Mouse (Mus musculus): Measurements from ENCODE around the gene Arhgef33.
"Not testable (repeated sequence)": the region's sequence is repeated elsewhere in the genome, so short reads cannot be mapped to it uniquely, and the experiment has no call there.

The Arhgef33 gene

DNA sequence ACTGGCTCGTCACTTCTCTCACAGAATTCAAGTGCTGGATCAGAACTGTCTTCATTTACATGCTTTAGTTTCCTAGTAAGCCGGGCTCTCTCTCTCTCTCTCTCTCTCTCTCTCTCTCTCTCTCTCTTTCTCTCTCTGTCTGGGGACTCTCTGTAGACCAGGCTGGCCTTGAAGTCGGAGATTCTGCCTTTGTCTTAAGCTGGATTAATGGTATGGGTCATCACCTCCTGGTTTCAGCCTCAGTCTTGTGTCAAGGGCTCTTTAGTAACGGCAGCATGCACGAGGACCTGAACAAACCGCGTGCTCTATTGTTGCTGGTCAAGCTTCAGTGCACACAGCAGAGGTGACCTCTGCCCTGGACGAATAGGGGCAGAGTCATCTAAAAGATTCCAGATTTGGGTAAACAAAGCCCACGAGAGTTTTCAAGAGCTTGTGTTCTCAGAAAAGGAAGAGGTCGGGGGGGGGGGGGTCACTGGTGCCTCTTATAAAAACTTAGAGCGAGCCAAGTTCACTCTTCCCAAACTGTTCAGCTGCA is 39.5 kb downstream of the Arhgef33 start:
- DNase-seq = no peak

DNA sequence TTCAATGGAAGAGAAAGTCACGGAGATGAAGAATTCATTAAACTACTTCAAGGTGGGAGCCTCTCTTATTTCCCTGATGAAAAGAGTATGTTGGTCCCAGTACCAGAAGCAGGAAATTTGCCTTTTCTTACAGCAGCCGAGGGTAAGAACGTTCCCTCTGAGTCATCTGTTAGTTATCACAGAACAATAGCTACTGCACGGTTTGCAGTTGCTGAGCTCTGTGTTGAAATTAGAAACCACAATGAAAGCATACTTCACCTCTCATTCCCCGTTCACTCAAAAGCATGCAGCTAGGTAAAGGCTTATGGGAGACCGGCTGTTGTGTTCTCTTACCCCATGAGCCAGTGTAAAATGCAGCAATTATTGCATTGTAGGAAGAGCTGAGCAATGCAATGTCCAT is 40.0 kb downstream of the Arhgef33 start:
- no peak for DNase-seq

DNA sequence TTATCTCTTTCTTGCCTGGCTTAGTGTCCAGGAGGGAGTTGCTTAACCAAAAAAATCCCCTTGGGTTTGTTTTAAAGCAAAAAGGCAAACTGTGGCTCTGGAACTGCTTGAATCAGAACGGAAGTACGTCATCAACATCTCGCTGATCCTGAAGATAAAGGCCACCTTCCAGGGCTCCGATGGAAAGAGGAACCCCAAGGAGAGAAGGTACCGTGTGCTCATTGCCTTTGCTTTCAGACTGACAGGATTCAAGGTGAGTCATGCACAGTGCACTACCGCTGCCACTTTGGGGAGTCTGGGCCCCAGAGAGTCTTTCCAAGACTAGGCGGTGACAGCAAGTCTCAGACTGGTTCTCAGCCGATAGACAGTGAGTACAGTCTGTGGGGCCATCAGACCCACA is 53.0 kb downstream of the Arhgef33 start:
- DNase-seq = no peak

GRCm38 (mm10) chr17:80367276-80367675 is 60.1 kb downstream of the Arhgef33 start:
- DNase-seq = no peak

DNA sequence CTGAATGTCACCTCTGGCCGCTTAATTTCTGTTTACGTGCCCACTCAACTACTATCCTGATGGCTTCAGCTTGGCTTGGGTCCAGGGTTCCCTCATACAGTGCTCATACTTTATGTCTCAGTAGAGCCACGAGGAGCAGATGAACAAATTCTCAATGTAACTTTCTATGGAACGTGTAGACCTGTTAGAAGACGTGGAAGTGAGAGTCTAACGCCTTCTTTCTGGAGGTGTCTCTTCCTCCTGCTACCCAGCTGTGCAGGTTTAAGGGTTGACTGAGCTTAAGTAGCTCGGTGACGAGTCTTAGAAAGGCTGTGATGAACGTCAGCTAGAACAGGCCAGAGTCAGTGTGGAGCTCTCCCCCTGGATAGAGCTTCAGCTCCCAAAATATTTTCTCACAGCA is 61.4 kb downstream of the Arhgef33 start:
- DNase-seq = no peak

DNA sequence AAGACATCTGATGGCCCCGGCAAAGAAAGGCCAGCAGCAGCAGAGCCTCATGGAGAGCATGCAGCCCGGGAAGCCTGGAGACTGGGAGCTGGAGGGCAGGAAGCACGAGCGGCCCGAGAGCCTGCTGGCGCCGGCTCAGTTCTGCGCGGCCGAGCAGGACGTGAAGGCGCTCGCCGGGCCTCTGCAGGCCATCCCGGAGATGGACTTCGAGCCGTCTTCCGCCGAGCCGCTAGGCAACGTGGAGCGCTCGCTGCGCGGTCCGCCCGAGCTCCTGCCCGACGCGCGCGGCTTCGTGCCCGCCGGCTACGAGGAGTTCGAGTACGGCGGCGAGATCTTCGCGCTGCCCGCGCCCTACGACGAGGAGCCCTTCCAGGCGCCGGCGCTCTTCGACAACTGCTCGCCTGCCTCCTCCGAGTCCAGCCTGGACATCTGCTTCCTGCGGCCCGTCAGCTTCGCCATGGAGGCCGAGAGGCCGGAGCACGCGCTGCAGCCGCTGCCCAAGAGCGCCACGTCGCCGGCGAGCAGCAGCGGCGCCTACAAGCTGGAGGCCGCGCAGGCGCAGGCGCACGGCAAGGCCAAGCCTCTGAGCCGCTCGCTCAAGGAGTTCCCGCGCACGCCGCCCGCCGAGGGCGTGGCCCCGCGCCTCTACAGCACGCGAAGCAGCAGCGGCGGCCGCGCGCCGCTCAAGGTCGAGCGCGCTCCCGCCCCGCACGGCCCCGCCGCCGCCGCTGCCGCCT is 66.0 kb downstream of the Arhgef33 start, which contains the start of gene Gm10190:
Gm10190 (minus strand) TSS at position 553 of the 737 bp plus-strand sequence.
- DNase-seq = peak; percentile 89

DNA sequence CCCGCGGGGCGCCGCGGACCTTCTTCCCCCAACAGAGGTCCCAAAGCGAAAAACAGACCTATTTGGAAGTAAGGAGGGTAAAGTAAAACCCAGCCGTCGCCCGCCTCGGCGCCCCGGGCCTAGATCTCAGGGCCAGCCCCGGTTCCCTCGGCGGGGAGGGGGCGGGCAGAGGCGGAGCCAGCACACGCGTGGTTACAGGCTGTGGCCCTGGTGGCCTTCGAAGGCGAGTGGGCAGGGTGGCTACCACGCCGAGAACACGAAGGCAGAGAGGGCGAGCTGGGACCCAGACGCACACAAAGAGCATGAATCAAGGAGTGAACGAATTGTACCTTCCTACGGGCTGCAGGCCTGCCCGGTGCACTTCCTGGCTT is 66.5 kb downstream of the Arhgef33 start:
- no peak for DNase-seq

GRCm38 (mm10) chr17:80378386-80378785 is 71.2 kb downstream of the Arhgef33 start:
- DNase-seq = not testable (repeated sequence)

DNA sequence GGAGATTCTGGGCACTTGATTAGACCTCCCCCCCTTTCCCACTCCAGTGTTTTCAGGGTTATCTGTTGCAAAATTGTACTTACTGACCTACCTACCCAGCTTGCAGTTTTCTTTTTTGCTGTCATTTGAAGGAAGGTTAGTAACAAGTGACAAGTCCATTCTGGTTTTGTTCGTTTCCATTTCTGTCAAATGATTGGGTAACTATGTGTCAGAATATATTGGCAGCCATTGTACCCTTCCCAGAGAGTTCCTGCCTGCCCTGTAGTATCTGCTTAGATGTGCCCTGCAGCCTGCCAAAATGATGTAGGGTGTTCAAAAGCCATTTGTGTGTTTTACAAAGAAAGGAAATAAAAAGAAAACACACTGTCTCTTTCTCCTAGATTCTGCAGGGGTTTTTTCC is 78.5 kb downstream of the Arhgef33 start:
- DNase-seq = no peak

DNA sequence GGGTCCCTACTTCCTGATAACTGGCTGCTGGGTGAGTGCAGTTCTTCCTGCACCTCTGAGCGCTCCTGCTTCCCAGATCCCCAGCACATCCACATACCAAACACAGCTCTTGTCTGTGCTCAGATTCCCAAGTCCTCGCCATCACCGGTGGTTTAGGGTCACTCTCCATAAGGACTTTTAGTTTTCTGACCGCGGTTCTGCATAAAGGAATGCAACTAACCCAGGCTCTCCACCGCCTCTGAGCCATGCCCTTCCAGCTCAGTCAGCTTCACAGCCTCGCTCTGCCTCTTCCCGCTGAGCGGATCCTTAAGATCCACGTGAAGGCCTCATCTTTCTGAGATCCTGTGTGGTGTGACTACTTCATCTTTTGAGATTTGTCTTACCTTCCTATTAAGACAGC is 82.8 kb downstream of the Arhgef33 start:
- no peak for DNase-seq

DNA sequence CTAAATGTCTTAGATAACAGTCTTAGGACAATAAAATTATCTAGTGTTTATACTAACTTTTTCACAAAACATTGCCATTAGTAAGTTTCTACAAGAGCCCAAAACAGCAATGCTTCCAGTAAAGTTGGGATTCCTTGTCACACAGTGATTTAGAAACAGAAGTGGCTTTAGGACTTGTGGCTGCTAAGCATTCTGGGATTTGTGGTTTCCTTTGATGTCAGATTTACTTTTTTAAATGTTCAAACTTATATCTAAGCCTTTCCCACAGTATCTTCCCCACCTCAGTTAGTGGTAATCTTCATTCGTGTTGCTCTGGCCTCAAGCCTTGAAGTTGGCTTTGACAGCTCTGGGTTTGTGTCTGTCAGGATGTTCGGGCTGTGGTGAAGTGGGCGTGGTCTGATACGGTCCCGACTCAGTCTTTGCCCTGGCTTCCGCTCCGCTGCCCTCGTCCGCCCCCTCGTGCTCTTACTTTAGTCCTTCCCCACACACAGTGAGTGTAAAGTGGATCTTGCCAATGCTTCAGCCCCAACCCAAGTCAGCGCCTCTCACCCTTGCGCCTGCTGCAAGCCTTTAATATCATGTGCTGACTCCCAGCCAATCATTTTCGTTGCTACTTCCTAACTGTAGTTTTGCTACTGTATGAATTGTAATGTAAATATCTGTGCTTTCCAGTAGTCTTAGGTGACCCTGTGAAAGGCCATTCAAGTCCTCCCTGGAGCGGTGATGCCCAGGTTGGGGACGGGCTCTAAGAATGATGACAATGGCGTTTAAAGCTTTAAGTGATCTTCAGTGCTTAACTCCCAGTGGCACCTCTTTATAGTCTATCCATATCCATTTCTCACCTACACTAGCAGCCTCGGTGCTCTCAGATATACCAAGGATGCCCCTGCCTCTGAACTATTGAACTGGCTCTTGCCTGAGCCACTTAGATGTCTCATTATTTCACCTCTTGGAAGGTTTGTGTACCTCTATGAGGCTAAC is 84.5 kb downstream of the Arhgef33 start:
- DNase-seq = peak; percentile 75

DNA sequence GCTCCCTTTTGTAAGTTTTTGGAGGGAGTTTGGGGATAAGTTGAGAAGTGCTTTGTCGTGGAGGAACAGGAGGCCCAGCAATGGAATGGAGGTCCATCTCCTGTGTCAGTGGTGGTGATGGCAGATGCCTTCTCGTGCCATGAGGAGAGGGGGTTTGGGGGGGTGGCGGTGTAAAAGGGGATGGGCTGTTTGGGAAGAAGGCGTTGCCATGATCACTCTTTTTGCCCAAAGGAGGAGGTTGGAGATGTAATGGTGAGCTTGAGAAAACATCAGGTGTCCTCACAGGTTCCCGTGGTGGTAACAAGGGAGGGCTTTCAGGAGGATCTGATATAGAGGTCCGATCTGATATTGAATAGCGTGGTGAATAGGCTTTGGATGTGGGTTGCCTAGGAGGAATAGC is 91.0 kb downstream of the Arhgef33 start:
- no peak for DNase-seq

DNA sequence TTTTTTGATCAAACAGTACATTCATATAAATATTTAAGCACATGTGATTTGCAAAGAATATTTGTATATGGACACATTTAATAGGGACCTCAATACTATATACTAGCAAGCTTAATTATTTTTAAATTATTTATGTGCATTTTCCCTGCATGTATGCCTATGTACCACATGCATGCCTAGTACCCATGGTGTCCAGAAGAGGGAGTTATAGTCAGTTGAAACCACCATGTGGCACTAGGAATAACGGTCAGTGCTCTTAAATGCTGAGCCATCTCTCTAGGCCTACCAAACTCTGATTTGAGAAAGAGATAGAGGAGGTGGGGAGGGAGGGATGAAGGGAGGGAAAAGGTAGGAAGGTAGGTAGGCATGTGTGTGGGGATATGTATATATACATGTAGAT is 104.0 kb downstream of the Arhgef33 start:
- no peak for DNase-seq

GRCm38 (mm10) chr17:80418572-80419210 is 111.5 kb downstream of the Arhgef33 start:
- DNase-seq = peak; percentile 7

- DNase-seq = no peak
Measured at GRCm38 (mm10) chr17:80420998-80421397, 113.8 kb downstream of the Arhgef33 start.

DNA sequence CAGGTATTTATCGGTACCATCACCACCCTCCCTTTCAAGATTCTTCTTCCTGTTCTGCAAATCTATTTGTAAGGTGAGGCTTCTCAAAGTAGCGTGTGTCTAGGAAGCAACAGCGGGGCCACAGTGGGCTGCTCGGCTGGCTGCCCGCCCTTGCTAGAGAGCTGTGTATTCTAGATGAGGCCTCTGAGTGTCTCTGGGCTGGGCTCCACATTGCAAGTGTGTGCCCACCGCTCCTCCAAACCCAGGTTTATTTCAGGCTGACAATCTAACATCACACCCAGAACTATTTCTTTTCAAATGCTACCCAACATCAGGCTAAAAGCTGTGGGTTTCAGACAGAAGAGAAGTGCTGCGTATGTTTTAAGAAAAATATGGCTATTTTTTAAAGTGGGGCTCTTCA is 119.0 kb downstream of the Arhgef33 start:
- DNase-seq = no peak

GRCm38 (mm10) chr17:80426901-80427300 is 119.7 kb downstream of the Arhgef33 start:
- no peak for DNase-seq

- DNase-seq = no peak
Measured at GRCm38 (mm10) chr17:80427966-80428365, 120.8 kb downstream of the Arhgef33 start.

- DNase-seq = no peak
Measured at GRCm38 (mm10) chr17:80431997-80432396, 124.8 kb downstream of the Arhgef33 start.

DNA sequence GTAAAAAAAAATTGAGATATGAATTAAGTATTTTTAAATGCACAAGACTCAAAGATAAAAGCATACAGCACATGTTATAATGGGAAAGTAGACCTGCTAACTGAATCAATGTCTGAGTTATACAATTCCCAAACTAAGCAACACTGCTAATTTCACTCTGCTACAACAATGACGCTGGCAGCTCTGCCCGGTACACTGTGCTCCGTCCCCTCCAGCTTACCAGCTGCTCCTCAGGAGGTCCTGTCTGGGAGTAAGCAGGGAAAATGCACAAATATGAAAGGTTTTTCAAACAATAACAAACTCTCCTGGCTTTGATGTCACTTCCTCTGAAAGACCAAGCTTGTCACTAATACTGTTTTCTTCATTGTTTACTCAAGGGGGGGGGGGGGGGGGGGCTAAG is 127.2 kb downstream of the Arhgef33 start:
- no peak for DNase-seq

DNA sequence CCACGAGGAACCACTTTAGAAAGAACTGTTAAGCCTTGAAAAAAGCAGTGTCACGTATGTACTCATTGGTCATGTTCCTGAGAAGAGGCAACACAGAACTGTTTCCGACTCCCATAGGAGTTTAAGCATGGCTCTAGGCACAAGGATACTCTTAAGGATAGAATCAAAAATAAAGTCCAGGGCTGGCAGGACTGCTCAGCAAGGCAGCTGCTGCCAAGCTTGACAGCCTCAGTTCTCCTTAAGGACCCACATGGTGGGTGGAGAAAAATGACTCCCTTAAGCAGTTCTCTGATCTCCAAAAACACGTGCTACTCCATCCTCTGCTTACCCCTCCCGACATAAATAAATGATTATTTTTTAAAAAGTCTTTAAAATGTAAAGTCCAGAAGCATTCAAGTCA is 128.5 kb downstream of the Arhgef33 start:
- DNase-seq = no peak

- DNase-seq = no peak
Measured at GRCm38 (mm10) chr17:80445433-80445832, 138.2 kb downstream of the Arhgef33 start.

DNA sequence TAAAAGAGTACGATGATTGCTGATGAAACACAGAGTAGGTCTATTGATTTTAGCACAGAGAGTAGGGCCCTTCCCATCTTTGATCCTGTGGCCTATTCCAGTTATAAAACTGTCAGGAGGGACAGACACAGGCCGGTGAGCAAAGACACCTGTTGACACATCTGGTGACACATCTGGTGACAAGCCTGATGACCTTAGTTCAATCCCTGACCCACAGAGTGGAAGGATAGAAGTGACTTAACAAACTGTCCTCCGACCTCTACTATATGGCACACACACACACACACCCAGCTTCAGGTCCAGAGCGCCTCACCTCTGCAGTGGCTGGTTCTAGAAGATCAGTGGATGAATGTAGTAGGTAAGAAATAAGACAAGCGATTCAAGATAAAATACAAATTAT is 139.3 kb downstream of the Arhgef33 start:
- DNase-seq = no peak
